Mouse (Mus musculus) urinary bladder, postnatal 25 days (tissue): ENCODE measurements around the gene Fkbp2.

Experiments
- DNase-seq: peaks from one replicate; pipeline ENCODE4 v3.0.0; 2022; ENCODE audit warnings: low spot score

Gene Fkbp2

GRCm38 (mm10) chr19:6980381-6981093 is at the start of gene Fkbp2:
Gene Fkbp2 (minus strand): TSS chr19:6980501.
- peak; percentile 98 for DNase-seq

- DNase-seq, result no peak
These were observed 49.2 kb upstream of the Fkbp2 start for GRCm38 (mm10) chr19:7029531-7029930.

- no peak for DNase-seq
These were observed 39.9 kb upstream of the Fkbp2 start for GRCm38 (mm10) chr19:7020224-7020641.

GRCm38 (mm10) chr19:7019191-7019590 is 38.9 kb upstream of the Fkbp2 start, which contains the start of gene Fermt3:
Gene Fermt3 (minus strand): TSS chr19:7019469.
- DNase-seq, result no peak

GRCm38 (mm10) chr19:7018546-7018945 is 38.2 kb upstream of the Fkbp2 start:
- no peak for DNase-seq

- no peak for DNase-seq
These were observed 37.5 kb upstream of the Fkbp2 start for GRCm38 (mm10) chr19:7017541-7018457.

GRCm38 (mm10) chr19:7014481-7015135 is 34.3 kb upstream of the Fkbp2 start:
- DNase-seq, result no peak

- peak; percentile 38 for DNase-seq
These were observed 33.7 kb upstream of the Fkbp2 start for GRCm38 (mm10) chr19:7013984-7014383.

- no peak for DNase-seq
These were observed 32.1 kb upstream of the Fkbp2 start for GRCm38 (mm10) chr19:7012426-7012825.

- no peak for DNase-seq
These were observed 26.7 kb upstream of the Fkbp2 start for GRCm38 (mm10) chr19:7006892-7007593.

GRCm38 (mm10) chr19:6999360-7000063 is 19.2 kb upstream of the Fkbp2 start:
- DNase-seq, result no peak

- DNase-seq, result no peak
These were observed 17.5 kb upstream of the Fkbp2 start for GRCm38 (mm10) chr19:6997721-6998290.

GRCm38 (mm10) chr19:6996006-6996405 is 15.7 kb upstream of the Fkbp2 start, which contains the start of the genes Nudt22 and Trpt1:
Gene Nudt22 (minus strand): TSS chr19:6996117.
Gene Trpt1 (plus strand): TSS chr19:6996131.
- peak; percentile 80 for DNase-seq

GRCm38 (mm10) chr19:6995255-6995991 is 15.1 kb upstream of the Fkbp2 start:
- DNase-seq, result no peak

GRCm38 (mm10) chr19:6994489-6994888 is 14.2 kb upstream of the Fkbp2 start:
- no peak for DNase-seq

- no peak for DNase-seq
These were observed 13.7 kb upstream of the Fkbp2 start for GRCm38 (mm10) chr19:6994002-6994401.

GRCm38 (mm10) chr19:6993011-6993770 is 12.9 kb upstream of the Fkbp2 start:
- no peak for DNase-seq

GRCm38 (mm10) chr19:6992011-6992858 is 11.9 kb upstream of the Fkbp2 start, which contains the start of gene Dnajc4:
Gene Dnajc4 (minus strand): TSS chr19:6992572.
- DNase-seq, result peak; percentile 91
